Mouse (Mus musculus): ENCODE results near the gene Unc13a. TPM values are rescaled to one million over a fixed set of nuclear protein-coding genes. Genes with fewer than 3 reads are reported as not detected.

Gene Unc13a
- total RNA-seq, 2 experiments from 2014 or later: 3.8 to 7.1 TPM

DNA sequence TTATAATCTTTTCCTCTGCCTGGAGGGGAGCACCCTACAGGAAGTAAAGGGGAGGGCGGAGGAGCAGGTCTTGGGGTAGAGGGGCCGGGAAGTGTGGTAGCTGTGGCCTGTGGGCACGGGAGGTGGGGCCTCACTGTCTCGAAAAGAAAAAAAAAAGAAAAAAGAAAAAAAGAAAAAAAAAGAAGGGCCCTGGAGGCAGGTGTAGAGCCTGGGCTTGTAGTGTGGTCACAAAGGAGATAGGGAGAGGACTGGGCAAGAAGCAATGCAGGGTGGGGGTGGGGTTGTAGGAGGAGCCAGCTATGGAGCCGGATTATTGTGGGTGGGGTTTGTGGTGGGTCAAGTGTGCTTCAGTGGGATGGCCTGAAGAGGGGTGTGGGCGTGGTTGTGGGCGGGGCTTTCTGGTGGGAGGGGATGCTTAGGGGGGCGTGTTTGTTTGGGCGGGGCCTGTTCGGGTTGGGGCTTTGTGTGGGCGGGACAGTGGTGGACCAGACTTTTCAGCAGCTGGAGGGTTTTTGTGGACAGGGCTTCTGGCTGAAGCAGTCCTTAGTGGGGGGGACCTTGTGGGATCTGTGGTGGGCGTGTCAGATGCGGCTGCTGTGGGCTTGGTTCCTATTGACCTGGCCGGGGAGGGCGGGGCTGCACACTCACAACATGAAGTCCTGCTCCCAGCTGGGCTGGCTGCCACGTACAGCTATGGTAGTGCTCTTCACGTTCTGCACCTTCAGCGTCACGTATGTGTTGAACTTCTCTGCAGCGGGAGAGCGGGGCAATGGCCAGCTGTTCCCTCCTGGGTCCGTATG, 6.0 kb downstream of the Unc13a start:
- DNase-seq: peak; percentile 78

DNA sequence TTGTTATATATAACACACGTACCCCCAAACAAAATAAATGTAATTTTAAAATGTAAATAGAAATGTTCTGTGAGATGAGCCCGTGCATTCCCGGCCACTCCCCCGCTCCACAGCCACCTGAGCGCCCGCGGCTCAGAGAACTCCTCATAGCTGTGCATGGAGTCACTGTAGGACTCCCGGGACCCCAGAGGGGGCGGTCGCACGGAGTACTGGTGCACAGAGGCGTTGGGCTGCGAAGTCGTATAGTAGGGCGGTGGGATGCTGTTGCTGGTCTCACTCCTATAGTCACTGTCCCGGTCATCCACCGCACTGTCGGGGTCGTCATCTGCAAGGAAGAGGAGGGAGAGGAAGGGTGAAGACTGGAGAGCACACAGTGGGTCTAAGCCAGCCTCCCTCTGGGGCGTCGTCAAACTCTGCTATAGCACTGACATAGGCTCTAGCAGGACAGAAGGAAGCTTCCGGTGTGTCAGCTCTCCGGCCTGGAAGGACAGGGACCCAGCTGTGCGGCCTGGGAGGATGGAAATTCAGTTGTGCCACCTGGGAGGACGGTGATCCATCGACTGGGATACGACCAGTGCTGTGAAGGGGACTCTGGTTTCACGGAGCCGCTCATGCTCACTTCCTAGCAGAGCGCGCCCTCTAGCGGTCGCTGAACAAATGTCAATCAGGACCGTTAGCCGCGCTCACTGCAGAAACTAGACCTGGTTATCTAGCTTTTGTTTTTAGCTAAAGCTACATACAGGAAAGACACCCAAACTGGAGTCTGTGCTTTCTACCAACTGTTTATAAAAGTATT, 11.0 kb downstream of the Unc13a start:
- peak; percentile 91 for DNase-seq

DNA sequence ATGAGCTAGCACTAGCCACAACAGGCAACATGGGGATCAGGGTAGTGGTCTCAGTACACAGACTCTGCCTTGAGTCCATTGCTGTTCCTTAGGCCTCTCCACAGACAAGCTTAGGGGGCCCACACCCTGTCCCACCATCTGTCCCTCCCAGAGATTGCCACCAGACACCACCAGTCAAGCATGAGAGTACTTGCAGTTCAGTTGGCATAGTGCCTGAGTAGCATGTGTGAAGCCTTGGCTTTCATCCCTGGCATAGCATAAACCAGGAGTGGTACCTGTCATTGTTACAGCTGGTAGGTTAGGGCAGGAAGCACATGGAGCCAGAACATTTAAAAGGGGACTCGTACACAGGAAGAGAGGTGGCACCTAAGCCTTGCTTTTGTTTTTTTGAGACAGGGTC, 11.8 kb downstream of the Unc13a start:
- no peak for DNase-seq

DNA sequence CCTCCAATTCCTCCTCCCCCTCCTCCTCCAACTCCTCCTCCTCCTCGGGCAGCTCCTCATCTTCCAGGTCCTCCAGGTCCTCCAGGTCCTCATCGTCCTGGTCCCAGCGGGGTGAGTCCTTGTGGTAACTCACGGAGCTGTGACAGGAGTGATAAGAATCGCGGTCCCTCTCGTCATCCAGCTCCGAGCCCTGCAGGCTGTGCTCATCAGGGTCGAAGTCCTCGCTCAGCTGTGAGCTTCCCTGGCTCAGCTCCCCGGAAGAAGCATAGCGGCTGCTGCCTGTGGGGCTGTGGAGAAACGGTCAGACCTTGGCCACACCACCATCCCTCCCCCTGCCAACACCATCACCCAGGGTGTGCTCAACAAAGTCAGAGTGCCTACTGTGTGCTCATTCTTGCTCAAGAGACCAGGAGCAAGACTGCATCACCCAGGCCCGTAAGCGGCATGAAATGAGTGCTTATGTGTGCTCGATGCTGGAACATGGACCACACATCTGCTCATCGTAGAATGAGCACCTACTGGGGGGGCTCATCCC, 13.0 kb downstream of the Unc13a start:
- DNase-seq: no peak

DNA sequence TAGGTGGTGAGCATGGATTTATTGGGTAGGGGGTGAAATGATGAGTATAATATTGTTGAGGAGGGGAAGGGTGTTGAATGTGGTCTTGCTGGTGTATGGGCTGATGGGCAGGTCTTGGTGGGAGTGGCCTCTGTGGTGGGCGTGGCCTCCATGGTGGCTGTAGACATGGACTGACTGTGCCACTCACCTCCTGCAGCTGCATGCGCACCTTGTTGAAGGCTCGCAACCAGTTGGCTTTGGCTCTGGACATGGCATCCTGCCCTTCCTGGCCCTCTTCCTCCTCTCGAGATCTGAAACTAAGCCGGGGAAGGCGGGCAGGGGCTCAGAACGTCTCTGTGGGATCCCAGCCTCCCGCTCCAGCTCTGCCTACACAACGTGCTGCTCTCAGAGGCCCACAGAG, 13.7 kb downstream of the Unc13a start:
- no peak for DNase-seq

DNA sequence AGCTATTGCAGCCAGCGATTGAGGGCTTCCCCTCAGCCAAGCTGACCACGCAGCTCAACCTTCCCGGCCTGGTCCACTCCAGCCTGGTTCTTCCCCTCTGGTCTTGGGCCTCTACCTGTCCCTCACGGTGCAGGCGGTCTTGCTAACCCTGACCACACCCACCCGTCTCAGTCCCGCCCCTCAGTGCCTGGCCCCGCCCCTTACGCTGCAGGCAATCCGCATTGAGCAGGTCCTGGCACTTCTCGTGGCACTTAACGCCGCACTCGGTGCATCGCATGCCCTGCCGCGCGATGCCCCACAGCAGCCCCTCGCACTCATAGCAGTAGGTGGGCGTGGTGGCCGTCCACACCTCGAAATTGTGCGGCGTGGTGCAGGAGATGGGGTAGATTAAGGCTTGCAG, 17.0 kb downstream of the Unc13a start:
- DNase-seq: peak; percentile 65

DNA sequence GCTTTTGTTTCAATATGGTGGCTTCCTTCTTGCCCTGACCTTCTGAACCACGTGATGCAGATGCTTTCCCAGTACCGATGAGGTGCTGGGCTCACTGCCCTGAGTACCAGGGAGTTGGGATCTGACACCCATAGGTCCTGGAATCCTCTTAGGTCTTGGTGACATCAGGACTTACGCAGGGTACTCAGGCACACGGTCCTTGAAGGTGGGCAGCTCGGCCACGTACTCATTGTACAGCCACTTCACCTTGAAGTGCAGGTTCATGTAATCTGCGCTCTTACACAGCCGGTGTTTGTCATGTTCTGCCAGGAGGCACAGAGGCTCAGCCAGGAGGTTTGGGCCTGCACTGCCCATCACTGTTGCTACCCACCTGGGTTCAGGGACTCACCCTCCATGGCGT, 26.0 kb downstream of the Unc13a start:
- no peak for DNase-seq

DNA sequence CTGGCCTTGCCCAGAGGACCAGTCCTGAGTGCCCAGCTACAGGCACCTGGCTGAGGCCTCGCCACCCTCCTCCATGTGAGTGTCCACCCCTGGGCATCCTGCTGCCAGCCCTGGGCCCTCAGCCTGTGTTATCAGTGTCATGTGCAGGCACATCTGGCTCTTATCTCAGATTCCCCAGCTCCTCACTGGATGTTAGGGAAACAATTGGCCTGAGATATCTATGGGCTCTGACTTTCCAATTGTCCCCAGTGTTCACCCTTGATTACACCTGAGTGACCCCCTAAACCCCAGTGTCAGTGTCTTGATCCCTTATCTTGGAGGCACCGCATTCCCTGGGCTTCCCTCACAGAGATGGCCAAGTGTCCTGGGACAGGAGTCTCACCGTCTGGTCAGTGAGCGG, 32.2 kb downstream of the Unc13a start:
- DNase-seq: no peak

DNA sequence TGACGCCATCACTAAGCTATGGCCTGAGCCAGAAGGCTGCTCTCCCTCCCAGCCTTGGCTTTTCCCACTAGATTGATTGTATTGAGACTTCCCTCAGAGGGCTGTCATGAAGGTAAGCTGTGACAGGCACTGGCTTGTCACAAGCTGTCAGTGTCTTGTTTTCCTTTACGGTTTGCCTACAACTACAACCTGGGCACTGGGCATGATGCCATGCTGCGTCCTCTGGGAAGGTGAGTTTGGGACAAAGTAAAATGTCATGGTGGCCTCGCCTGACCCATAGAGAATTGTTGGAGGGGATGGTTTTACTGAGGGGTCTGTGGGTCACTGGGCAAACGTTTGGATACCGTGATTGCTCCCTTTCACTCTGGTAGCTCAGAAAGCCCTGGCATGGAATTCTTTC, 33.2 kb downstream of the Unc13a start:
- DNase-seq: no peak

DNA sequence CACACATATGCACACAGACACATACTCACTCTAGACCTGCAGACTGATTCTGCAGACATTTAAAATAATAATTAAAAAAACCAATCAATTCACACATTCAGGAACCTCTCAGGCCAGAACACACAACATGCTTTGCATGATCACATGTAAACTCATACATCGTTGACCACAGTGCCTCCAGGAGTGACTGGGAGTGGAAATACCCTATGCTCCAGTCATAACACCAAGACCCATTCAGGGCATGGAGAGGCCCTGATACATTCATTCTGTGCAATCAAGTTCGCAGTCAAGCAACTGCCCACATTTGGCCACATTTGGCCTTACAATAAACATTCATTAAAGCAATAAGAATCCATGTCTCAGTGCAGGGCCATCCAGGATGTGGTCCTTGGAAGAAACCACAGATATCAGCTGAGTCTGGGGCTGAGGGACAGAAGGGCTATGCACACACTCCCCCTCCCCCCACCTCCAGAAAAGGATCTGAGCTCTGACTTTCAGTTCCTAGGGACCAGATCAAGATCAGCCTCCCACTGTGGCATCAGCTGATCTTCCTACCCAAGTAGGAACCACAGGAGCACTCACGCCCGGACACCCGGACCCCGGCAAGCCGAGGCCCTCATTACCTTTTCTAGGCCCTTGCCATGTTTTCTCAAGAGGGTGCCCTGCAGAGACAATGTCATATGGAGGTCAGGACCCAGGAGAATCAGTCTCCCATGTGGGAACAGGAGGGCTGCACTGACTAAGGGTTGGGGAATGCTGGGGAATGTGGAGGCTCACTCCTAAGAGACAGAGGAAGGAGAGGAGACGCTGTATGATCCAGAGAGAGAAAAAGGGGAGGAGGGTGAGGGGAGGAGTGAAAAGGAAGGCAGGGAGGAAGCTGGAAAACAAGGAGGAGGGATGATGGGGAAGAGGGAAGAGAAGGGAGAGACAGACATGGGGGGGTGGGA, 34.1 kb downstream of the Unc13a start:
- no peak for DNase-seq

DNA sequence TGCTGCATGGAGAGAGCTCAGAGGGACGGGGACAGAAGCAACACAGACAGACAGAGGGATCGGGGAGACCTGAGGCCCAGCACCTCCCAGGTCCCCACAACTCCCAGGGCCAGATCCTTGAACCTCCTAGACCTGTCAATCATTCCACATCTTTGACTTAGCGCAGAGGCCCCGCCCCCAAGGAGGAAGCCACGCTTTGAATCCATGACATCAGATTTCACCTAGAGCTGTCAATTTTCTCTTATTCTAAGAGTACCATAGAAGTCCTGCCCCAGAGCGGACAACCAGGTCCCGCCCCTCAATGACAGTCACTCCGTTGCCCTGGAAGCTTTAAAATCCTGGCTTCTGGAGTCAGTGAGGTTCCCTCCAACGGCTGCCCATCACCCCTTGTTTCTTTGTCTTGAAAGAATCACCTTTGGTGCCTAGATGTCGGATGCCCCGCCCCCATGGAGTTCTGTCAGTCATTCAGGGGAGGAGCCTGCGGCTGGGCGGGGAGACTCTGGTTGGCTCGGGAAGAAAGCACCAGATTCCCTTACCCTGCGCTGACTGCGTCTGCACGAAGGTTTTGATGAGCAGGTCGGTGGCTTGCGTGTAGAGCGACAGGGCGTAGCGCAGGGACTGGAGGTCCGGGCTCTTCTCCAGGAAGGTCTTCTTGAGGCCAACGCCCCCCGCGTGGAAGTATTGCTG, 37.4 kb downstream of the Unc13a start:
- DNase-seq: peak; percentile 79

DNA sequence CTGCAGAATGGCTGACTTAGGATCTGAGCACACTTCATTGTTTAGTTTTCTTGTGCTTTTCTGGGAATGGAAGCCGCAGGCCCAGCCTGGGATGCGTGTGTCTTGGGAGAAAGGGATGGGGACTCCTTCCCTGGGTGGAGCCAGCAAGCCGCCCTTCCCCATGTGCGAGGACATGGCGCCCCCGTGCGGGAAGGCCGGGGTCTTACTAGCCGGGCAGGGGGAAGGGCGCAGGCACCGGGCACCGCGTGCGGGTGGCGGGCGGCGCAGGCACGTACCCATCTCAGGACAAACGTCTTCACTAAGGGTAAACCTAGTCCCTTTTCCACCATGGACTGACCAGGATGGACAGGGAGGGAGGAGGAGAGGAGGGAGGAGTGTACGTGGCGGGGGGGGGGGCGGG, 38.4 kb downstream of the Unc13a start:
- peak; percentile 75 for DNase-seq

DNA sequence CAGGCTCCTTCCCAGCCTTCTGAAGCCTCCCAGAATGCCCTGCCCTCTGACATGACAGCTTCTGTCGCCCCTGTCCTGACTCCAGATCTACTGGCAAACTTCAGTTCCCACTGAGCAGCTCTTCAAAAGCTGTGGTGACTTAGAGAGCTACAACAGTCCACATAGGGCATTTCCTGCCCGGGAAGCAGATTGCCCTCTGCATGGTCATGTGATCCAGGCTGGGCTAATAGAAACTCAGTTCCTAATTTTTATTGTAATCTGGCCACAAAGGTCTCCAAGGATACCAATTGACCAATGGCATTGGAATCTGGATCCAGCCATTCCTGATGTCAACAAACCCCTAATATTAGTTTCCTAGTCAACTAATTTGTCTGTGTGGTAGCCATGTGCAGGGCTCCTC, 39.7 kb downstream of the Unc13a start:
- DNase-seq: no peak

DNA sequence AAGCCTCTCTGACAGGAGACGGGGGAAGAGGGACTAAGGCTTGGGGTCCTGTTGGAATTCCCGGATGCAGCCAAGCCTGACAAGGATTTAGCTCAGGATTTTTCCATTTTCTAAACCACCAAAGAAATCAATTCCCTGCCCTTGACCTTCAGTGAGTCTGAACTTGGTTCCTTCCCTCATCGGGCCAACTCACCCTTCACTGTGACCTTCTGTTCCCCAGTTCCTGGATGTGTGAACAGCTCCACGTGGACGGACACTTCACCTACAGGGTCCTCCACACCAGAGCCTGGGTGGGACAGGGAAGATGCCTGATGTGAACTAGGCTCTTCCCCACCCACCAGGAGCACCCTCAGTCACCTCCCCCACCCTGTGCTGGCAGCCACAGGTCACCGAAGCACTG, 40.8 kb downstream of the Unc13a start:
- DNase-seq: no peak

DNA sequence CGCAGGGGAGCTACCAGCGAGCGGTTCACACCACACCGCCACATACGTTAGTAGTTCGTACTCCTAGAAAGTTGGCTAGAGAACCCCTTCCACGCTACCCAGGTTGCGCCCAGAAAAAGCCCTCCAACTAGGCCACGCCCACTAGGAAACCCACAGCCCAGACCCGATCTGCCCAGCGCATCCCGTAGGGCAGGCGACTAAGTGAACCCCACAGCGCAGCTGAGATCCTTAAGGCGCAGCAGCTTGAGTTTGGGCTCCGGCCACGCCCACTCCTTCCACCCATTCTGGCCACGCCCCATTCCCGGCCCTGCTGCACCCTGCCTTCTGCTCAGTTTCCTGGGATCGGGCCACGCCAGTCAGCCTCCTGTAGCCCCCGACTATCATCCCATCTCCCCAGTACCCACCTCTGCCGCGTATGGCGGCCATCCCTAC, 41.8 kb downstream of the Unc13a start:
- peak; percentile 69 for DNase-seq

DNA sequence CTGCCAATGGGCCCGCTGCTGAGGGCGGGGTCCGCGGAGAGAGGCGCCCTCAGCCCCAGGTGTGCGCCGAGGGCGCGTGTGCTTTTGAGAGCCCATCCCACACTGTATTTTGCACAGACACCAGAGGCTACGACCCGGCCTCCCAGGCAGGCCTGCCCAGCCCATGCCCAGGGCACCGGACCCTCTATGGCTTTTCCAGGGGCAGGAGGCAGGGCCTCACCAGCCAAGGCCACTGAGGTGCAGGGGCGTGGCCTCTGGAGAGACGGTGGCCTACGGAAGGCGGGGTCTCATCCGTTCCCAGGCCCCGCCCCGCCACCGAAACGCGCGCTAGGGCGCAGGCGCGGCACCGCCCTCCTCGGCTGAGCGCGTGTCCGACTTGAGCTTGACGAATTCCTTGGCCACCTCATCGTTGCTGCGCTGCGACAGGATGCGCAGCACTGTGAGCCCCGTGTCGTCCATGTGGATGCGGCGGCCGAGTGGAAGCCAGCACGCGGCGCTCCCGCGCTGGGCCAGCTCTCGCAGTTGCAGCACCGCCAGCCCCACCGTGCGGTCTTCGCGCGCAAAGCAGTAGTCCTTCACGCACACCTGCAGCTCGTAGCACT, 42.4 kb downstream of the Unc13a start:
- DNase-seq: peak; percentile 98

DNA sequence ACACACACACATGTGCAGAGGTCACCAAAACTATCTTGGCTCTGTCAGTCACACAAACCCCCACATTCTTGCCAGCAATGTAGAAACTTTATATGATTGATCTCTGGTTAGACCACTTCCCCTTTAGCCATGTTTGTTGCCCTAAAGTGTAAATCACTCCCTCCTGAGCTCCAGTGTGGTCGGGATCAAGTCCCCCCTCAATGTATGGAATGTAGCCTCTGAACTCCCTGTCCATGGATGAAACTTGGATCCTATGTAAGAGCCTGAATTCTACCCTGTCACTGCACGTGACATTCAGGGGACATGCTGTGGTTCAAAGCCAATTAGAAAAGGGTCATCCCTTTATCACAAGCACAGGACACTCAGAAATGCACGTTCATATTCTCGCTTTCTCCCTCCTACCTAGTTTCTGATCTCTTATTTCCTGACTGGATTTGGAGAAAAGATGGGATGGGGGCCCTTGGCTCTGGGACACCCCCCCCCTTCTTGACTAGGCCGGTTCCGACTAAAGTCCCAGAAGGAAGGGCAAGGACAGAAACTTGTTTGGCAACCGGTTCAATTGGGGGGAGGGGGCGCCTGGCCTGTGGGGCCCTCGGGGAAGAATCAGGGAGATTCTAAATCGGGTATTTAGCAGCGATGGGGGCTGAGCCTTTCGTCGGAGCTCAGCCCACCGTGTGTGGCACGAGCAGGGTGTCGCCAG, 43.0 kb downstream of the Unc13a start:
- DNase-seq: no peak

DNA sequence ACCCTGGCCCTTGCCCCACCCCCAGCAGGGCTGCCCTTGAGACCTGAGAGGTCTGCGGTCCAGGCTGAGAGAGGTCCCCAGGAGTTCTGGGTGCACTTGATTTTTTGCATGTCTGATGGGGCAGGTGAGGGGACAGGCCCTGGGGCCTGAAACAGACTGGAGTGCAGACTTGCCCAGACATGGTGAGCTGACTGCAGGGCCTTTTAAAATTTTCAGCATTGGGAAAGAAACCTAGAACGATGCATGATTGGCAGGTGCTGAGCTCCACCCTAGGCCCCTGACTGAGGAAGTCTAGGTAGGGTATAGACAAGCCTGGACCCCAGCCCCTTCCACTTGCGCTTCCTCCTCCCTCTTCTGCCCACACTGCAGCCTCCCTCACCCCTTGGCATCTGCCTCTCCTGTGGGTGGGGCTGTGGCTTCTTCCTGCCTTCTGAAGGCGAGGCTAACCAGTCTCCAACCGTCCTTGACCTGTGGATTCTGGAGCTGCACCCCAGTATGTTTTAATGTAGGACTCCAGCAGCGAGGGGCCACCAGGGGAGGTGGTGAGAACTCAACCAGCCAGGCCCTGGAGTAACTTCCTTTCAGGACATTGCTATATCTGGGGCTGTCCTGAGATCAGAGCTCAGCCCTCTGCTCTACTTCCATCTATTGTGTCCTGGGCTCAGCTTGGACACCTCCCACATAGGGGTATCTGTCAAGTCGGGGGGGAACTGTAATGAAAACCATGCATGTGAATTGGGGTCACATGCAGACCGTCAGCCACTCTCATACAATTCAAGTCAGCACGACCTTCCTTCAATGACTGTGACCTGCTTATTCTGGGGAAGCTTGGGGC, 44.1 kb downstream of the Unc13a start:
- peak; percentile 26 for DNase-seq

DNA sequence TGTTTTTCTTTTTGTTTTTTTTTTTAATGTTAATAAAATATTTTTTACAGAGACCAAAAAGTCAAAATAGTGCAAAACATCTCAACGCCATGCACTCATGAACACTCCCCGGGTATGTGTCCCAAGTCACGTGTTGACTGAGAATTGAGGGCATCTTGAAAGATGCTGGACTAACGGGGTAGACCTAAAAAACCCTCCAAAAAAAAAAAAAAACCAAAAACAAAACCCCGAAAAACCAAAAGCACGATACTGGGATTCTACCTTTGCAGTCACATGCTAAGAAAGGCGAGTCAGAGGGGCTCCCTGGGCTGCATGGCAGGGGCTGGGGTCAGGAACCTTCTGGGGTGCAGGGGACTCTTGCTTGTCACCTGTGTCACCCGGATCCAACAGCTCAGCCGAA, 44.8 kb downstream of the Unc13a start:
- no peak for DNase-seq

DNA sequence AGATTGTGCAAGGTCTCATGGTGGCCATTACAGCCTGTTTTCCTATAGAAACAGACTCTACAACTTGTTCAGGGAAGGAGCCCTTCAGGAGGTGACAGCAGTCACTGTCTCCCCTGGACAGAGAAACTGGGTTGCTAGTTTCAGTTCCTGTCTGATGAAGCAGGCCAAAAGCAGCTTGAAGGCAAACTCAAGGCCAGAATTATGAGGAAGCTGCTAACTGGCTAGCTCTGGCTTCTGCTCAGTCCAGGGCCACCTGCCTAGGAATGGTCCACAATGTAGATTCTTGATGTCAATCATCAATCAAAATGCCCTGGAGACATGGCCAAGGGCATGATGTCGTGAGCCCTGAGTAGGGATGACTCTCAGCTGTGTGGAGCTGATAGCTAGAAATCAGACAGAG, 46.5 kb downstream of the Unc13a start:
- no peak for DNase-seq

All from adrenal gland, postnatal 10 days (tissue).